Mouse (Mus musculus): ENCODE data around the gene Rsbn1. TPM values are rescaled to one million over a fixed set of nuclear protein-coding genes. Genes with fewer than 3 reads are reported as not detected.

The Rsbn1 gene
- polyA plus RNA-seq, 1 experiment from 2014 or later: 20.6 TPM

DNA sequence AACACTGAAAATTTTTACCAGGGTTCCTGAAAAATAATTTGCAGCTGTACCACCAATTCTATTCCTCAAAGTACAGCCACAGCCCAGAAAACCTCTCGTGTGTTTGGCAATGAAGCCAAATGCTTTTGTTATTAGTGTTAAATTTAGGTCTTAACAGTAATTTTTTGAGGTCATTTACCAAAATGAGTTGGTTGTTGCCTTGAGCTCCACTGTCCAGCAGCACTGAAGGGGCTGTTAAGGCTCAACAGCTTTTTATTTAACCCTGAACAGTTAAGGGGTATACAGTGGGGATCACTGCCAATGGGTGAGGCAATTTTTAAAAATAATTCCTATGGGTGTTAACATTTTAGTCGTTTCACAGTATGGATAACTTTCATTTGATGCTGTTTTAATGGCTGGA lies 53.3 kb downstream of the Rsbn1 start:
- Histone ChIP-seq H3K9me3 (replicated peaks; ENCODE audit: control insufficient read depth, low read length) (no peaks in the 10 kb centered on the region), H3K27ac (replicated peaks; ENCODE audit: low read depth, low read length) (no peak overlapping the region), H3K4me3 (ENCODE audit: low read depth, low read length) (peak overlapping the region; percentile 81), H3K27me3 (ENCODE audit: control insufficient read depth, insufficient read depth, low read length) (no peaks in the 10 kb centered on the region), H3K4me2 (ENCODE audit: low read depth, low read length) (peak overlapping the region; percentile 74), H3K4me1 (ENCODE audit: control insufficient read depth, insufficient read depth, low read length) (no peaks in the 10 kb centered on the region), H3K36me3 (replicated peaks; ENCODE audit: control insufficient read depth, insufficient read depth, low read depth, low read length) (no peaks in the 10 kb centered on the region), H3K9ac (replicated peaks; ENCODE audit: low read length) (peak overlapping the region; percentile 93)
- ATAC-seq (replicated peaks; ENCODE audit: insufficient number of reproducible peaks, low FRiP score, low TSS enrichment, low read depth) (no peak), DNase-seq (ENCODE audit: low spot score) (no peak)
- WGBS: 23% methylated on average over 2 of the region's 2 CpGs

DNA sequence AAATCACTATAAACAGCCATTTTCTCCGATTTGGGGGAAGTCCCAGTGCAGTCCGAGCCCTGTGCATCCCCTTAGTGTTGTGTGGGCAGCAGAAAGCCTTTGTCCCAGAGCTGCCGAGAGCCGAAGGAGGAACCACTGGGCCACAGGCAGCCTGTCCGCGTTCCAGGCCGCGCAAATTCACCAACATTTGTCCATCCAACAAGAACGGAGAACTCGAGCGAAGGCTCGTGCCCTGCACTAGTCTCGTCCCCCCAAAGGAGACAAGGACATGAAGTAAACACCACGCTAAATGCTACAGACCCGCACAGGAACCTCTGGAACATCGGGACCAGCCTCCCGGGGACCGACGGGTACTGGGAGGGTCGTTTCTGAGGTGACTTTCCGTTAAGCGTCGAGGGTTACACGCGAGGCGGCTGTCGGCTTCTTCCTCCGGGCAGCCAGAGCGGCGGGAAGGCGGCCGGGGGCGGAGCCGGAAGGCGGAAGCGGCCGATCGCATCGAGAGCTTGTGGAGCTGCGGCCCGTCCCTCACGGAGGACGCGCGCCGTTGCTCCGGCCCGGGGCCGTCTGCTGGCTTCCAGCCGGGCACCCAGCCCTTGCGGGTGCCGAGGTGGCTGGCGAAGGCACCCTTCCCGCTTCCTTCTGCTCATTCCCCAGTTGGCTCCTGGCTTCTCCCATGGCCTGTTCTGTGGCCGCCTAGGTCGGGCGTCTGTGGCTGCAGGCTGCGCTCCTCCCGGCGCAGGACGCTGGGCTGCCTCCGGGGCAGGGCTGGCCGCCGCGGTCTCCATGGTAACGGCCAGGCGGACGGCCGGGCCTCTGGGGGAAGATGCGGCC lies 54.2 kb downstream of the Rsbn1 start, which contains the start of gene Phtf1:
TSS of gene Phtf1 (plus strand) at position 250 of the 831 bp plus-strand sequence.
- Histone ChIP-seq H3K9me3 (replicated peaks; ENCODE audit: control insufficient read depth, low read length) (no peaks in the 10 kb centered on the region), H3K27me3 (ENCODE audit: control insufficient read depth, insufficient read depth, low read length) (no peaks in the 10 kb centered on the region), H3K36me3 (replicated peaks; ENCODE audit: control insufficient read depth, insufficient read depth, low read depth, low read length) (no peaks in the 10 kb centered on the region), H3K9ac (replicated peaks; ENCODE audit: low read length) (peak within 1 kb of the TSS; percentile 93), H3K27ac (replicated peaks; ENCODE audit: low read depth, low read length) (peak within 1 kb of the TSS; percentile 92), H3K4me3 (ENCODE audit: low read depth, low read length) (peak within 1 kb of the TSS; percentile 81), H3K4me1 (ENCODE audit: control insufficient read depth, insufficient read depth, low read length) (no peaks in the 10 kb centered on the region), H3K4me2 (ENCODE audit: low read depth, low read length) (peak within 1 kb of the TSS; percentile 74)
- DNase-seq (ENCODE audit: low spot score) (peak; percentile 90), ATAC-seq (replicated peaks; ENCODE audit: insufficient number of reproducible peaks, low FRiP score, low TSS enrichment, low read depth) (peak; percentile 96)
- under 1% methylated on average over 69 of the region's 70 CpGs for WGBS

DNA sequence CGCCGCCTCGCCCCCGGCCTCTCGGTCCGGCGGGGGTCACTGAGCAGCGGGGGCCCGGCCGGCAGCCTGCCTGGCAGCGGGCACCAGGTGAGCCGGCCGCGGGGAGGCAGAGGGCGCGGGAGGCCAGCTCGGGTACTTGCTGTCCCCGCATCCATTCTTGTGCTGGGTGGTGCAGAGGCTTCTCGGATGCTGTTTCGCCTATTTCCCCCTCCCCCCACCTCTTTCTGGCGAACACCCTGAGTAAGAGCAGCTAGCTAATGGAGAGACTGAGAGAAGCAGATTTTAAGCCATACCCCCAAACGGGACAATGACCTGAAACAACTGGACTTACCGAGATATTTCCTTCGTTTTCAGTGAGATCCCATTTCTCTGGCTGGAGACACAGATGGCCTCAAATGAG lies 54.8 kb downstream of the Rsbn1 start:
- H3K9ac ChIP-seq (replicated peaks; ENCODE audit: low read length): peak overlapping the region; percentile 93
- ATAC-seq (replicated peaks; ENCODE audit: insufficient number of reproducible peaks, low FRiP score, low TSS enrichment, low read depth) (peak; percentile 80), DNase-seq (ENCODE audit: low spot score) (peak; percentile 72)
- WGBS: 0% methylated on average over 23 of the region's 24 CpGs
- peak overlapping the region; percentile 74 for H3K4me2 ChIP-seq (ENCODE audit: low read depth, low read length)
- H3K9me3 ChIP-seq (replicated peaks; ENCODE audit: control insufficient read depth, low read length): no peaks in the 10 kb centered on the region
- H3K27me3 ChIP-seq (ENCODE audit: control insufficient read depth, insufficient read depth, low read length): no peaks in the 10 kb centered on the region
- H3K4me3 ChIP-seq (ENCODE audit: low read depth, low read length): peak overlapping the region; percentile 81
- H3K36me3 ChIP-seq (replicated peaks; ENCODE audit: control insufficient read depth, insufficient read depth, low read depth, low read length): no peaks in the 10 kb centered on the region
- peak overlapping the region; percentile 92 for H3K27ac ChIP-seq (replicated peaks; ENCODE audit: low read depth, low read length)
- H3K4me1 ChIP-seq (ENCODE audit: control insufficient read depth, insufficient read depth, low read length): no peaks in the 10 kb centered on the region

DNA sequence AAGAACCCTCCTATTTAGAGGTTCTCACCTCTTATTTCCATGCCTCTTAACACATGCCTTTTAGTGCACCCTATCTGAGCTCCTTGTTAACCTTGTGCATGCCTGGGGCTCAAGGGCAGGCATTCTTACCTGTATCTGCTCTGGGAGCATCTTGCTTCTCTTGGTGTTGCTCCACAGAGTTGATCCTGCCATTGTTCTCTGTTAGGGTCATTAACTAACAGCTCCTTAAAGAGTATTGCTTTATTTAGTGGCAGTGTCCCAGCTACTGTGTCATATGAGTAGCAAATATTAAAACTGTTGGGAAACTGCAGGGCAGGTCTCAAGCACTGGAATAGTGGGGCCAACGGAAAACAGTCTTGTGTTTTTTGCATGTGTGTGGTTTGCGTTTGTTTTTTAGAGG lies 57.2 kb downstream of the Rsbn1 start:
- WGBS: 93% methylated on average over 2 of the region's 2 CpGs

DNA sequence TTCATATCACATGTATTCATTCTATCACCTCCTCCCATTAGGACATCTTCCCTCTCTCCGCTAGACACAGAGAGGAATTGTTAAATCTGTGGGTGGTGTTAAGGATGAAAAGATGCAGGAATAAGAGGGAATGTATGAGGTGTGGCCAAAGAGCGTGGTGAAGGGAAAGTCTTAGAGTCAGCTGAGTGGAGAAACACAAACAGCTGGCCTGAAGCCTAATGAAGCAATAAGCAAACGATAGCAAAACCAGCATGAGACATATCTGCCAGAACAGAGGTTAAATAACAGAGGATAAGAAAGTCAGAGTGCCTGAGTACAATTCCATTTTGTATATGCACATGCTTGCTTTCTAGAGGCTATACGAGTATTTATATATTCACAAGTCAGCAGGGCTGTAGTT lies 70.6 kb downstream of the Rsbn1 start:
- Histone ChIP-seq H3K9me3 (replicated peaks; ENCODE audit: control insufficient read depth, low read length) (no peaks in the 10 kb centered on the region), H3K4me1 (ENCODE audit: control insufficient read depth, insufficient read depth, low read length) (no peaks in the 10 kb centered on the region), H3K27ac (replicated peaks; ENCODE audit: low read depth, low read length) (no peak overlapping the region), H3K9ac (replicated peaks; ENCODE audit: low read length) (no peak overlapping the region), H3K4me3 (ENCODE audit: low read depth, low read length) (no peak overlapping the region), H3K36me3 (replicated peaks; ENCODE audit: control insufficient read depth, insufficient read depth, low read depth, low read length) (no peaks in the 10 kb centered on the region), H3K4me2 (ENCODE audit: low read depth, low read length) (no peak overlapping the region), H3K27me3 (ENCODE audit: control insufficient read depth, insufficient read depth, low read length) (no peaks in the 10 kb centered on the region)
- no peak for ATAC-seq (replicated peaks; ENCODE audit: insufficient number of reproducible peaks, low FRiP score, low TSS enrichment, low read depth)
- 93% methylated on average over 4 of the region's 4 CpGs for WGBS
- DNase-seq (ENCODE audit: low spot score): no peak

More for the DNA sequence above, 57.2 kb downstream of the Rsbn1 start:
- no peaks in the 10 kb centered on the region for H3K27me3 ChIP-seq (ENCODE audit: control insufficient read depth, insufficient read depth, low read length)
- H3K36me3 ChIP-seq (replicated peaks; ENCODE audit: control insufficient read depth, insufficient read depth, low read depth, low read length): no peaks in the 10 kb centered on the region
- no peak overlapping the region for H3K9ac ChIP-seq (replicated peaks; ENCODE audit: low read length)
- H3K27ac ChIP-seq (replicated peaks; ENCODE audit: low read depth, low read length): no peak overlapping the region
- no peak overlapping the region for H3K4me3 ChIP-seq (ENCODE audit: low read depth, low read length)
- no peak for ATAC-seq (replicated peaks; ENCODE audit: insufficient number of reproducible peaks, low FRiP score, low TSS enrichment, low read depth)
- H3K4me2 ChIP-seq (ENCODE audit: low read depth, low read length): no peak overlapping the region
- H3K4me1 ChIP-seq (ENCODE audit: control insufficient read depth, insufficient read depth, low read length): no peaks in the 10 kb centered on the region
- no peaks in the 10 kb centered on the region for H3K9me3 ChIP-seq (replicated peaks; ENCODE audit: control insufficient read depth, low read length)
- DNase-seq (ENCODE audit: low spot score): no peak

DNA sequence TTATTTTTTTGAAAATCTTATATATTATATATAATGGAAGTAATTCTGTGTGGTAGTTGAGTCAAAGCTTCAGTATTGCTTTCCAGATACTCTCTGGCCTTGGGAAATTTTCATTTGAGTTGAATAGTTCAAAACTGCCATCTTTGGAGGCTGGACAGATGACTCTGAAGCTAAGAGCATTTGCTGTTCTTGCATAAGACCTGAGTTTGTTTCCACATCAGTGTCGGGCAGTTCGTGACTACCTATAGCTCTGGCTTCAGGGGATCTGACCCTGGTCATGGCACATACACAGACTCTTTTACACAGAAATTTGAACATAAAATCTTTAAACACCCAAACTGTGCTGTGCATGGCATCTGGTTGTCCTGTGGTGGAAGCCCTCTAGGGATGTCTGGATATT lies 71.3 kb downstream of the Rsbn1 start:
- Histone ChIP-seq H3K4me2 (ENCODE audit: low read depth, low read length) (no peak overlapping the region), H3K27me3 (ENCODE audit: control insufficient read depth, insufficient read depth, low read length) (no peaks in the 10 kb centered on the region), H3K4me1 (ENCODE audit: control insufficient read depth, insufficient read depth, low read length) (no peaks in the 10 kb centered on the region), H3K27ac (replicated peaks; ENCODE audit: low read depth, low read length) (no peak overlapping the region), H3K9me3 (replicated peaks; ENCODE audit: control insufficient read depth, low read length) (no peaks in the 10 kb centered on the region), H3K9ac (replicated peaks; ENCODE audit: low read length) (no peak overlapping the region), H3K4me3 (ENCODE audit: low read depth, low read length) (no peak overlapping the region), H3K36me3 (replicated peaks; ENCODE audit: control insufficient read depth, insufficient read depth, low read depth, low read length) (no peaks in the 10 kb centered on the region; the same call in 1 of the 2 replicates)
- ATAC-seq (replicated peaks; ENCODE audit: insufficient number of reproducible peaks, low FRiP score, low TSS enrichment, low read depth): no peak
- 94% methylated on average over 2 of the region's 2 CpGs for WGBS
- DNase-seq (ENCODE audit: low spot score): no peak

DNA sequence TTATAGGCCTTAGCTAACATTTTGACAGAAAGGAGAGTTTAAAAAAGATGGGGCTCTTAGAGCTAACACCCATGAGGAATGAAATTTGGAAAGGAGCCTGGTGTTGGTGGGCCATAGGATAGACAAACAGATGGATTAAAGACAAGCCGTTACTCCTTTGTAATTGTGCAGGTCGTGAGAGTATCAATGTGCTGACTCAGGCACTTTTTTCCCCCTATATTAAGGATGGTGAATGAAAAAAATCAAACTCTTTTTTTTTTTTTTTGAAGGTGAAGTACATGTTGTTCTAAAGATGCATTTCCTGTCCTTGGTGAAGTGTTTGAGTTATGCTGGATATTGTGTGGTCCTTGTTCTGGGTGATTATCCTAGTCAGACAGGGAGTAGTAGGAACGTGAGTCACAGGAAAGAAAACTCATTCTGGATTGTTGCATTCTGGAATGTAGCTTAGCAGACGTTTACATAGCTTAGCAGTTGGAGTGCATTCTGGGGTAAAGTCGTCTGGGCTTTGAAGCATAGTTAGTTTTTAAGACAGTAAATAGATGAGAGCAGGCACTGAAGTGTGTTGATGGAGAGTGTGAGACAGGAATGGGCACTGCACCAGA lies 74.0 kb downstream of the Rsbn1 start:
- Histone ChIP-seq H3K4me2 (ENCODE audit: low read depth, low read length) (no peak overlapping the region), H3K4me1 (ENCODE audit: control insufficient read depth, insufficient read depth, low read length) (no peaks in the 10 kb centered on the region), H3K36me3 (replicated peaks; ENCODE audit: control insufficient read depth, insufficient read depth, low read depth, low read length) (peaks cover 2% of the 10 kb centered on the region; the same call in 1 of the 2 replicates), H3K9ac (replicated peaks; ENCODE audit: low read length) (no peak overlapping the region), H3K4me3 (ENCODE audit: low read depth, low read length) (no peak overlapping the region), H3K9me3 (replicated peaks; ENCODE audit: control insufficient read depth, low read length) (no peaks in the 10 kb centered on the region), H3K27ac (replicated peaks; ENCODE audit: low read depth, low read length) (no peak overlapping the region), H3K27me3 (ENCODE audit: control insufficient read depth, insufficient read depth, low read length) (no peaks in the 10 kb centered on the region)
- ATAC-seq (replicated peaks; ENCODE audit: insufficient number of reproducible peaks, low FRiP score, low TSS enrichment, low read depth): no peak
- WGBS: 68% methylated on average over 5 of the region's 5 CpGs
- no peak for DNase-seq (ENCODE audit: low spot score)

DNA sequence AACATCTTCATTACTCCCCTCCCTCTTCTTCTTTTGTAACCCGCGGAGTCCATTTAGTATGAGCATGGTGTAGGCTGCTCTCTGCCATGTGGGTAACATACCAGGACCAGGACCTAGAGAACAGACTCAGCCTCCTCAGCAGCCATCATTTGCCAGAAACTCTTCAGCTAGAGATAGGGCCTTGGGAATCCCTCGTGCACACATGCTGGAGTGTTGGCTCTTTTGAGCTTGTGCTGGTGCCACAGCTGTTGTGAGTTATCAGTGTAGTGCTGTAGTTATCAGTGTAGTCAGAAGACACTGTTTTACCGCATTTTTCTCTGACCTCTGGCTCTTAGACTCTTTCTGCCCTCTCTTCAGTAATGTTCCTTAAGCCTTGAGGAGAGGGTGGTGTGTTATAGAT lies 75.4 kb downstream of the Rsbn1 start:
- Histone ChIP-seq H3K27me3 (ENCODE audit: control insufficient read depth, insufficient read depth, low read length) (no peaks in the 10 kb centered on the region), H3K4me3 (ENCODE audit: low read depth, low read length) (no peak overlapping the region), H3K4me2 (ENCODE audit: low read depth, low read length) (no peak overlapping the region), H3K27ac (replicated peaks; ENCODE audit: low read depth, low read length) (no peak overlapping the region), H3K9me3 (replicated peaks; ENCODE audit: control insufficient read depth, low read length) (no peaks in the 10 kb centered on the region), H3K9ac (replicated peaks; ENCODE audit: low read length) (no peak overlapping the region), H3K4me1 (ENCODE audit: control insufficient read depth, insufficient read depth, low read length) (no peaks in the 10 kb centered on the region), H3K36me3 (replicated peaks; ENCODE audit: control insufficient read depth, insufficient read depth, low read depth, low read length) (peaks cover 2% of the 10 kb centered on the region; the same call in 1 of the 2 replicates)
- WGBS: 87% methylated on average over 4 of the region's 4 CpGs
- ATAC-seq (replicated peaks; ENCODE audit: insufficient number of reproducible peaks, low FRiP score, low TSS enrichment, low read depth) (no peak), DNase-seq (ENCODE audit: low spot score) (no peak)
